Mouse (Mus musculus) brain, embryonic 14.5 days (tissue): ENCODE results near the gene Pygl.

Experiments used
- CTCF ChIP-seq: fragments of 200-500 bp; IDR thresholded peaks from 2 replicates; pipeline ENCODE4 v1.5.1; 2012; ENCODE audit warnings: inconsistent platforms, mild to moderate bottlenecking, moderate library complexity, borderline replicate concordance; ENCODE audit not compliant: insufficient read depth, insufficient read length; ENCODE audit errors: extremely low read depth
- POLR2A ChIP-seq: fragments of 200-500 bp; IDR thresholded peaks from 2 replicates; pipeline ENCODE4 v1.6.1; 2012; ENCODE audit warnings: mild to moderate bottlenecking, inconsistent platforms, borderline replicate concordance; ENCODE audit not compliant: poor library complexity, insufficient read depth, insufficient read length, severe bottlenecking; ENCODE audit errors: extremely low read depth

DNA sequence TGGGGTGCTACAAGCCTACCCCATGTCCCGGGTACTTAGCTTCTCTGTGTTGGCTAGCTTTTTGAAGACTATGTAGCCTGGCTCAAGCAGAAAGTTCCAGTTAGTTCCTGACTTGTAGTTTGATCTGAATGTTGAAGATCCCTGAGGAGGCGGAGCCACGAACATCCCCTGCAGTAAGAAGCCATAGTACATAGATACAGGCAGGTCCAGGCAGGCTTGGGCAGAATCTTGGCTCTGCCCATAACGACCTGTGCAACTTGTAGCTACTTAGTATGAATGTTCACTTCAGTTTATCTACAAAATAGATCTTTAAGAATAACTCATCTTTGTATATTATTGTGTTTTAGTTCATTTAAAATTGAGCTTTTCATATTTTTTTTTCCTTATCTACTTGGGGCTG lies 63.3 kb downstream of the Pygl start:
- TF ChIP-seq CTCF (no peak), POLR2A (no peak)
